Mouse (Mus musculus) heart, embryonic 11.5 days (tissue): ENCODE data around the gene Lrrc36. TPM values are rescaled to one million over a fixed set of nuclear protein-coding genes. Genes with fewer than 3 reads are reported as not detected.

Experiments
- ATAC-seq: fragments of 200-750 bp; cut with Nextera tagmentation; replicated peaks from 2 replicates; pipeline ENCODE4 v1.8.0; 2017; ENCODE audit warnings: moderate library complexity; ENCODE audit not compliant: insufficient number of reproducible peaks, low FRiP score, low TSS enrichment
- H3K27ac ChIP-seq: fragments of 300-500 bp; sonication (generic); 2 replicates; pipeline ENCODE4 v1.5.1; 2014; ENCODE audit warnings: mild to moderate bottlenecking, low read depth, low read length
- H3K27me3 ChIP-seq: fragments of 300-500 bp; sonication (generic); 2 replicates; pipeline ENCODE4 v1.6.1; 2014; ENCODE audit warnings: mild to moderate bottlenecking, low read length, mixed read lengths; ENCODE audit not compliant: control insufficient read depth, insufficient read depth
- H3K36me3 ChIP-seq: fragments of 300-500 bp; sonication (generic); 2 replicates; pipeline ENCODE4 v1.6.1; 2014; ENCODE audit warnings: mild to moderate bottlenecking, low read length, moderate library complexity, mixed read lengths; ENCODE audit not compliant: control insufficient read depth, insufficient read depth
- H3K4me1 ChIP-seq: fragments of 300-500 bp; sonication (generic); 2 replicates; pipeline ENCODE4 v1.6.1; 2014; ENCODE audit warnings: low read length; ENCODE audit not compliant: control insufficient read depth, insufficient read depth
- H3K4me2 ChIP-seq: fragments of 300-500 bp; sonication (generic); 2 replicates; pipeline ENCODE4 v1.6.1; 2014; ENCODE audit warnings: mild to moderate bottlenecking, moderate library complexity
- H3K4me3 ChIP-seq: fragments of 300-500 bp; sonication (generic); 2 replicates; pipeline ENCODE4 v1.5.1; 2014; ENCODE audit warnings: low read depth, low read length
- H3K9ac ChIP-seq: fragments of 300-500 bp; sonication (generic); 2 replicates; pipeline ENCODE4 v1.6.1; 2014; ENCODE audit warnings: mild to moderate bottlenecking, low read depth, low read length, moderate library complexity
- H3K9me3 ChIP-seq: fragments of 300-500 bp; sonication (generic); replicated peaks from 2 replicates; pipeline ENCODE4 v1.6.1; 2016; ENCODE audit warnings: low read length; ENCODE audit not compliant: control insufficient read depth
- WGBS: fragments of 180-500 bp; shearing (Covaris S2); extraction: QIAGEN DNeasy Blood & Tissue Kit; methylation state at CpG from one replicate; pipeline ENCODE4 v1.1.7; 2014; ENCODE audit not compliant: insufficient replicate concordance; 5-methylcytosine and 5-hydroxymethylcytosine counted together
- polyA plus RNA-seq: library from polyadenylated mRNA; unstranded; fragments of >200 nt; fragmentation: Nextera tagmentation; extraction: Ambion mirVana; gene quantifications from 2 replicates; pipeline ENCODE4 v1.2.1, GENCODE M21; 2014

The Lrrc36 gene
- polyA plus RNA-seq, 1 experiment from 2014 or later, result not detected

DNA sequence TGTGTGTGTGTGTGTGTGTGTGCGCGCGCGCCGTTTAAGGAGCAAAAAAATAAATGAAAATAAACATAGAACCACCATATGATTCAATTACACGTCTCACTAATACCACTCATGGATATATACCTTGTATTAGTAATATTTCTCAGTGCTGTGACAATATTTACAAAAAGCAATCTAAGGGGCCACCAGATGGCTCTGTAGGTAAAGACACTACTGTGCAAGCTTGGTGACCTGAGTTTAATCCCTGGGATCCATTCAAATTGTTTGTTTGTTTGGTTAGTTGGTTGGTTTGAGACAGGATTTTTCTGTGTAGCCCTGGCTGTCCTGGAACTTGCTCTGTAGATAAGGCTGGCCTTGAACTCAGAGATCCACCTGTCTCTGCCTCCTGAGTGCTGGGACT is 3.4 kb upstream of the Lrrc36 start:
- no peak overlapping the region for H3K4me3 ChIP-seq
- no peak overlapping the region for H3K4me2 ChIP-seq
- H3K27ac ChIP-seq, result no peak overlapping the region
- no peaks in the 10 kb centered on the region for H3K9me3 ChIP-seq
- WGBS, result 91% methylated on average over 6 of the region's 6 CpGs
- no peak overlapping the region for H3K9ac ChIP-seq
- no peak for ATAC-seq
- peaks cover 21% of the 10 kb centered on the region for H3K27me3 ChIP-seq
- H3K4me1 ChIP-seq, result peaks cover 7% of the 10 kb centered on the region
- H3K36me3 ChIP-seq, result no peaks in the 10 kb centered on the region

DNA sequence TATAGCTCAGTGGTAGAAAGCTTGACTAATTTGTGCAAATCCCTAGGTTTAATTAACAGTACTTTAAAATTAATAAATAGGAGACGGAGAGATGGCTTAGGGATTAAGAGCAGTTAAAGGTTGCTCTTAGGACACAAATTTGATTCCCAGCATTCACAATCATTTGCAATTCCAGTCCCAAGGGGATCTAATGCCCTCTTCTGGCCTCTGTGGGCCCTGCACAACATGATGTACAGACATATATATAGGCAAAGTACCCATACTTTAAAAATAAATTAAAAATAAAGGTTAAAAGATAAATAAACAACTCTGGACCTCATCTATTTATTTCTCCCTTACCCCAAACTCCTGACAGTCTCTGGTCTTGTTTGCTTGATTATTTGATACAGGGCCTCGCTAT is 5.6 kb downstream of the Lrrc36 start:
- Histone ChIP-seq H3K4me2 (no peak overlapping the region), H3K9me3 (no peaks in the 10 kb centered on the region), H3K27me3 (peaks cover 7% of the 10 kb centered on the region), H3K4me1 (no peaks in the 10 kb centered on the region), H3K9ac (no peak overlapping the region), H3K36me3 (no peaks in the 10 kb centered on the region), H3K4me3 (no peak overlapping the region), H3K27ac (no peak overlapping the region)
- ATAC-seq, result no peak
- 73% methylated on average over 2 of the region's 2 CpGs for WGBS

DNA sequence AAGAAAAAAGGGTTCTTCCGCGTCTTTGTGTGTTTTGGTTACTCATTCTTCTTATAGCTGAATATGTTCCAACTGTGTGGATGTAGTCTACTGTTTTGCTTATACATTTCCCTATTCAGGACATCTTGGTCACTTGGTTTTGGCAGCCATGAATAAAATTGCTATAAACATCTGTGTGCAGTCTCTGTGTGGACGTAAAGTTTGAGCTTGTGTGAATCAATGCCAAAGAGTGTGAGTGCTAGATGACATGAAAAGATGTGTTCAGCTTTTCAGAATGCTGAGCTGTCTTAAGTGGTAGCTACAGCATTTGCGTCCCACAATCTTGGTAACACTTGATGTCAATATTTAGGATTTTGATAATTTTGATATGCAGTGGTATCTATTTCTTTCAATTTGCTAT is 6.4 kb downstream of the Lrrc36 start:
- H3K27me3 ChIP-seq, result 0 out of 2 replicates have a peak, but pooled peaks cover 3% of the 10 kb centered on the region
- no peaks in the 10 kb centered on the region for H3K9me3 ChIP-seq
- no peak overlapping the region for H3K4me2 ChIP-seq
- H3K9ac ChIP-seq, result no peak overlapping the region
- WGBS, result 83% methylated on average over 4 of the region's 4 CpGs
- H3K36me3 ChIP-seq, result no peaks in the 10 kb centered on the region
- no peaks in the 10 kb centered on the region for H3K4me1 ChIP-seq
- no peak overlapping the region for H3K4me3 ChIP-seq
- no peak overlapping the region for H3K27ac ChIP-seq
- no peak for ATAC-seq

DNA sequence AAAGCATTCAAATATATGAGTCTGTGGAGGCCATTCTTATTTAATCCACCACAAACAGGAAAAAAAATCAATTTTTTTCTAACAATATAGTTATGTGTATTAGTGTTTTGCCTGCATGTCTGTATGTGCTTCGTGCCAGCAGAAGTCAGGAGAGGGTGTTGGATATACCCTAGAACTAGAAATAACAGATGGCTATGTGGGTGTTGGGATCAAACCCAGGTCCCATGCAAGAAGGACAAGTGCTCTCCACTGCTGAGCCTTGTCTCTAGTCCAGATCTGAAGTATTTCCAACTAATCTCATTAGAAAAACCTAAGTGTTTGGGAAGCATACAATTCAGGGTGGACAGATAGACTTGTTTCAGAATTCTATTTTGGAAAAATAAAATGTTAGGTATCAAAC is 8.6 kb downstream of the Lrrc36 start:
- no peaks in the 10 kb centered on the region for H3K27me3 ChIP-seq
- H3K4me1 ChIP-seq, result no peaks in the 10 kb centered on the region
- H3K36me3 ChIP-seq, result no peaks in the 10 kb centered on the region
- no peak overlapping the region for H3K4me2 ChIP-seq
- WGBS, result 62% methylated on average over 1 of the region's 1 CpGs
- H3K9me3 ChIP-seq, result no peaks in the 10 kb centered on the region
- no peak overlapping the region for H3K27ac ChIP-seq
- ATAC-seq, result no peak
- no peak overlapping the region for H3K9ac ChIP-seq
- no peak overlapping the region for H3K4me3 ChIP-seq

DNA sequence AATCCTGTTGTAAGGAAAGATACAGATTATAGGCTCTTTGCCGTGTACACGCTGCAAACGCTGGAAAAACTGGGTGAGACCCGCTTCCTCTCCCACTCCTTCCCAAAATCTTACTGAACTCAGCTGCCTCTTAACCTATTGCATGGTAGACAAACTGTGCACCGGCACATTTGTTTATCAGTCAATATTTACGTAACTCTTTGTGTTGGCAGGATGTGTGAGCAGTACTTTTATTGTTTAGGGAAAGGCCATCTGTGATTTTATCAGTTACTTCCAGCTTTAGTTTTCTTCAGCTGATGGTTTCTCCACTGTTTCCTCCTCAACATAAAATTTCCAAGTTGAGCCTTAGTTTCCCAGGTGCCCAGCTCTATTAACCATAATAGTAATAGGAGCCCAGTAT is 13.5 kb downstream of the Lrrc36 start:
- H3K4me2 ChIP-seq, result no peak overlapping the region
- no peak overlapping the region for H3K4me3 ChIP-seq
- H3K4me1 ChIP-seq, result no peaks in the 10 kb centered on the region
- no peaks in the 10 kb centered on the region for H3K9me3 ChIP-seq
- WGBS, result 57% methylated on average over 6 of the region's 6 CpGs
- no peak for ATAC-seq
- no peak overlapping the region for H3K27ac ChIP-seq
- H3K27me3 ChIP-seq, result no peaks in the 10 kb centered on the region
- no peak overlapping the region for H3K9ac ChIP-seq
- no peaks in the 10 kb centered on the region for H3K36me3 ChIP-seq

DNA sequence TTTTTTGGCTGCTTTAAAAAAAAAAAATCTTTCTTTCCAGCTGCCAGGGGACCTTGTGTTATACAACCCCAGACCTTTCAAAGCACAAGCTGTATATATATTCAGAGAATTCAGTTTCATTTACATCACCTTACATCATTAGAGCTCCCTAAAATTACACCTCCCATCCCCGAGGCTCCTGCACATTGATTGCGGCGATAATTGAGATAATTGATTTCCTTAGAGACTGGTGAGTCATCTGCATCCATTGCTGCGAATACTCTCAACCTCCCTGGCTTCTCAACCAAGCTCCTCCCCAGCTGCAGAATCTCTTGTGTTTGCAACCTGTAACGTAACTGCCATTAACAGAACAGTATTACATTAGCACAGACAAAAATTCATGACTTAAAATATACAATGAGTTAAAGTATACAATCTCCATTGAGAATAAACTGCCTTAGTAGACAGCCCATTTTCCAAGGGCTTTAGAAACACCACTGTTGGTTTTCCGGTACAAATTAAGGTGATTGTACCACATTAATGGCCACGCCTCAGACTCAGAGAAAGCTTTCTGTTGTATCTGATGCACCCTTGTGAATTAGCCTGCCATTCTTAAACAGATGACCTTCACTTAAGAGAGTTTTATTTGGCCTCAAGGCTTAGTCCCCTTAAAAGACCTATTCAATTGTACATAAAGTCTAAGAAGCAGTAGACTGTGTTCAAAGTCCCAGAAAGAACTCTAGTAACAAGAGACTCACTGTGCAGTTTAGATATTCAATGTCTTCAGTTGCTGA is 18.6 kb downstream of the Lrrc36 start:
- no peak overlapping the region for H3K4me2 ChIP-seq
- no peaks in the 10 kb centered on the region for H3K4me1 ChIP-seq
- WGBS, result 65% methylated on average over 7 of the region's 7 CpGs
- no peak overlapping the region for H3K9ac ChIP-seq
- H3K36me3 ChIP-seq, result no peaks in the 10 kb centered on the region
- no peak overlapping the region for H3K4me3 ChIP-seq
- no peak for ATAC-seq
- no peaks in the 10 kb centered on the region for H3K9me3 ChIP-seq
- H3K27ac ChIP-seq, result no peak overlapping the region
- no peaks in the 10 kb centered on the region for H3K27me3 ChIP-seq

DNA sequence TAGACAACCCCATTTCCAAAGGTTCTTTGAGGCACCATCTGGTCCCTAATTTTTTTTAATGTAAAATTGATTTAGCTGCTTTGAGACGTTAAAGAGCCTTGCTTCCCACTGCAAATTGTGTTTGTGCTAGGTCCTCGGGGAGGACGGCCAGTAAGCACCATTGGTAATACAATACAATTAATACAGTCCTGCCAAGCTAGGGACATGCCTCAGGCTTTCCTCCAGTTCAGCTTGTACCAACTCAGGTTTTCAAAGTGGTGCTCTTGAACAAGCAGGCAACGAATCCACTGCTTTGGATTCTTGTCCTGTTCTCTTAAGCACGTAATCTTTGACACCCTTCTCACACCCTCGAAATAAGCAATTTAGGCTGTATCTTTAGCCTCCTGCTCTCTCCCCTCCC is 19.6 kb downstream of the Lrrc36 start:
- no peaks in the 10 kb centered on the region for H3K36me3 ChIP-seq
- H3K4me2 ChIP-seq, result no peak overlapping the region
- H3K27ac ChIP-seq, result no peak overlapping the region
- no peak overlapping the region for H3K4me3 ChIP-seq
- no peak for ATAC-seq
- H3K4me1 ChIP-seq, result no peaks in the 10 kb centered on the region
- 66% methylated on average over 6 of the region's 6 CpGs for WGBS
- H3K9ac ChIP-seq, result no peak overlapping the region
- H3K27me3 ChIP-seq, result no peaks in the 10 kb centered on the region
- H3K9me3 ChIP-seq, result no peaks in the 10 kb centered on the region

DNA sequence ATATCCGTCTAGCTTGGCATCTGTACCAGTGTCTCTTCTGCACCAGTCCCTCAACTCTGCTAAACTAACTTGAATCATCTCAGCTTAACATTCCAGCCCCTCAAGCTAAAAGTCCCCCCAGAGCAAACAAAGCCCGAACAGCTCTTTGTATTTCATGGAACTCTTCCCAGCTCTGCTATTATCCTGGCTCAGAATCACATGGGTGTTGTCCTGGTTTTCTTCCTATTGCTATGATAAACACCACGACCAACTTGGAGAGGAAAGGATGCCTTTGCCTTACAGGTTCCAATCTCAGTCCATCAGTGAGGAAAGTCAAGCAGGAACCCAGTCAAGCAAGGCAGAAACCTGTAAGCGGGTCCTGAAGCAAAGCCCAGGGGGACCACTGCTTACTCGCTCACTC is 20.1 kb downstream of the Lrrc36 start:
- ATAC-seq, result no peak
- Histone ChIP-seq H3K9me3 (no peaks in the 10 kb centered on the region), H3K27me3 (no peaks in the 10 kb centered on the region), H3K9ac (no peak overlapping the region), H3K4me3 (no peak overlapping the region), H3K4me1 (no peaks in the 10 kb centered on the region), H3K4me2 (no peak overlapping the region), H3K36me3 (no peaks in the 10 kb centered on the region), H3K27ac (no peak overlapping the region)
- WGBS, result 52% methylated on average over 5 of the region's 5 CpGs

DNA sequence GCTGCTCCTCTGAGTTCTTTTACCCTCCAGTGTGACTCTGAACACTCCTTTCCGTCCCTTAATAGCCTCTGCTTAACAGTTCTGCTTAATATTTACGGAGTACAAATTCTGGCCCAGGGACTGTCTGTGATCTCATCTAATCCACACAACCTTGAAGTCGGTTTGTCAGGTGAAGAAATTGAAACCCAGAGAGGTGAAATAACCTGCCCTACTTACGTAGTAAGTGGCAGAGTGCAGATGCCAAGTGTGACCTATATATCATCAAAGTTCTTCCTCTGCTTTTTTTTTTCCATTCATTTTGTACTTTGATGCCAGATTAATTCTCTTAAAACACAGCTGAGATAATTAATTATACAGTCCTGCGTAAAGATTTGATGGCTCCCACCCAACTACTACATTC is 20.8 kb downstream of the Lrrc36 start:
- no peaks in the 10 kb centered on the region for H3K9me3 ChIP-seq
- no peak overlapping the region for H3K4me2 ChIP-seq
- WGBS, result 75% methylated on average over 5 of the region's 5 CpGs
- no peaks in the 10 kb centered on the region for H3K36me3 ChIP-seq
- no peak overlapping the region for H3K4me3 ChIP-seq
- ATAC-seq, result no peak
- no peak overlapping the region for H3K9ac ChIP-seq
- H3K27ac ChIP-seq, result no peak overlapping the region
- no peaks in the 10 kb centered on the region for H3K4me1 ChIP-seq
- no peaks in the 10 kb centered on the region for H3K27me3 ChIP-seq
